Mouse (Mus musculus): ENCODE data around the gene Lipt2. TPM values are rescaled to one million over a fixed set of nuclear protein-coding genes. Genes with fewer than 3 reads are reported as not detected.

The Lipt2 gene
- total RNA-seq, 1 experiment: 6.2 TPM

DNA sequence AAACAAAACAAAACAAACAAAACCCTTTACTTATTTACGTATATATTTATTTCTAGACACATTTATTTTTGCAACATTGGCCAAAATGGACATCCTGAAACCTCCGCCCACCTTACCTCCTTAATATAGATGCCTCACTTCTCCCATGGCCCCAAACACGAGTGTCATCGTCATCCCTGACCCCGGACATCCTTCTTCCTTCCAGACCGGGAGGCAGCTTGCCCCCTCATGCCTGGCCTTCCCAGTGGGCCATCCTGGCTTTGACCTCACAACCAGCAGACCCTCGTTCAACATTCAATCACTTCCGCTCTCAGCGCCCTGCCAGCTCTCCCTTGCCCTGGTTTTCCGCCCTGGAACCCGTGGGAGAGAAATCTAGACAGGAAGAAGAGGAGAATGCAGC lies 8.5 kb upstream of the Lipt2 start:
- Histone ChIP-seq H3K9ac (ENCODE audit: insufficient read depth, low read depth, low read length, poor library complexity, severe bottlenecking) (no peak overlapping the region), H3K4me3 (ENCODE audit: insufficient read depth in 1 of 2, low read depth in 1 of 2, low read length in 2 of 2, poor library complexity in 1 of 2, severe bottlenecking in 1 of 2) (no peak overlapping the region), H3K27ac (ENCODE audit: insufficient read depth, low read depth, low read length, poor library complexity, severe bottlenecking) (no peak overlapping the region), H3K4me1 (ENCODE audit: control insufficient read depth in 2 of 2, insufficient read depth in 2 of 2, low read length in 2 of 2, poor library complexity in 1 of 2) (peaks cover 0 to 2% of the 10 kb centered on the region in 2 experiments; a peak in 1 of 4 replicates), H3K9me3 (ENCODE audit: control insufficient read depth, insufficient read depth, low read depth, low read length) (no peaks in the 10 kb centered on the region), H3K36me3 (ENCODE audit: control insufficient read depth, insufficient read depth, low read length, poor library complexity, severe bottlenecking) (no peaks in the 10 kb centered on the region)
- DNase-seq (ENCODE audit: low read depth, low spot score): no peak
- in situ Hi-C loops (cut with MboI; ENCODE audit: low sequenced_read_pairs in 2 of 2, unreplicated experiment in 2 of 2): no loop called here
- TF ChIP-seq ZC3H11A (IDR thresholded peaks at IDR 0.05; ENCODE audit: borderline replicate concordance, low read depth, low read length): no peak

- Histone ChIP-seq H3K9me3 (ENCODE audit: control insufficient read depth, insufficient read depth, low read depth, low read length) (no peaks in the 10 kb centered on the region), H3K9ac (ENCODE audit: insufficient read depth, low read depth, low read length, poor library complexity, severe bottlenecking) (no peak overlapping the region), H3K36me3 (ENCODE audit: control insufficient read depth, insufficient read depth, low read length, poor library complexity, severe bottlenecking) (no peaks in the 10 kb centered on the region), H3K4me1 (ENCODE audit: control insufficient read depth in 2 of 2, insufficient read depth in 2 of 2, low read length in 2 of 2, poor library complexity in 1 of 2) (no peaks in the 10 kb centered on the region; a peak in 1 of 4 replicates), H3K4me3 (ENCODE audit: insufficient read depth in 1 of 2, low read depth in 1 of 2, low read length in 2 of 2, poor library complexity in 1 of 2, severe bottlenecking in 1 of 2) (no peak overlapping the region), H3K27ac (ENCODE audit: insufficient read depth, low read depth, low read length, poor library complexity, severe bottlenecking) (no peak overlapping the region)
- no peak for DNase-seq (ENCODE audit: low read depth, low spot score)
- no peak for TF ChIP-seq CHD2 (IDR thresholded peaks at IDR 0.05; ENCODE audit: low read depth, low read length)
- TF ChIP-seq MAFK (IDR thresholded peaks at IDR 0.05; ENCODE audit: insufficient read depth, low read depth, low read length): no peak
- TF ChIP-seq ZC3H11A (IDR thresholded peaks at IDR 0.05; ENCODE audit: borderline replicate concordance, low read depth, low read length): no peak
- TF ChIP-seq HCFC1 (IDR thresholded peaks at IDR 0.05; ENCODE audit: borderline replicate concordance, insufficient read depth, low read length): no peak
- no peak for TF ChIP-seq ZNF384 (IDR thresholded peaks at IDR 0.05; ENCODE audit: low read depth, low read length)
- in situ Hi-C loops (cut with MboI; ENCODE audit: low sequenced_read_pairs in 2 of 2, unreplicated experiment in 2 of 2): no loop called here
Observed at GRCm38 (mm10) chr7:100157669-100158068, 1.4 kb upstream of the Lipt2 start.

DNA sequence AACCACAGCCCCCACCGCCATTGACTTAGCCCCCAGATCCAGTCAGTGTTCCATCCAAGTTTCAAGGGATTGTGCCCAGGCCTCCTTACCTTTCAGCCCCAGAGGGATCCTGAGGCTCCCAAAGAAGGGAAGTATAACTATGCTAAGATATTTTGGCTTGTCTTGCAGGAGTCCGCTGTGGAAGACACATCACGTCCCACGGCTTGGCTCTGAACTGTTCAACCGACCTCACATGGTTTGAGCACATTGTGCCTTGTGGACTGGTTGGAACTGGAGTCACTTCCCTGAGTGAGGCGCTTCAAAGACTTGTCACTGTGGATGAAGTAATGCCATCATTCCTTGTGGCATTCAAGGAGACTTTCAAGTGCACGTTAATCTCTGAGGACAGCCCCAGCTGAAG lies 929 bp downstream of the Lipt2 start:
- no peaks in the 10 kb centered on the region; a peak in 1 of 4 replicates for H3K4me1 ChIP-seq (ENCODE audit: control insufficient read depth in 2 of 2, insufficient read depth in 2 of 2, low read length in 2 of 2, poor library complexity in 1 of 2)
- H3K27ac ChIP-seq (ENCODE audit: insufficient read depth, low read depth, low read length, poor library complexity, severe bottlenecking): no peak overlapping the region
- H3K9ac ChIP-seq (ENCODE audit: insufficient read depth, low read depth, low read length, poor library complexity, severe bottlenecking): peak overlapping the region; percentile 19; the same call in 1 of the 2 replicates
- in situ Hi-C loops (cut with MboI; ENCODE audit: low sequenced_read_pairs in 2 of 2, unreplicated experiment in 2 of 2): no loop called here
- DNase-seq (ENCODE audit: low read depth, low spot score): no peak
- TF ChIP-seq MAFK (IDR thresholded peaks at IDR 0.05; ENCODE audit: insufficient read depth, low read depth, low read length): no peak
- peak overlapping the region; percentile 86 to 91 for H3K4me3 ChIP-seq (ENCODE audit: insufficient read depth in 1 of 2, low read depth in 1 of 2, low read length in 2 of 2, poor library complexity in 1 of 2, severe bottlenecking in 1 of 2)
- no peaks in the 10 kb centered on the region for H3K9me3 ChIP-seq (ENCODE audit: control insufficient read depth, insufficient read depth, low read depth, low read length)
- no peaks in the 10 kb centered on the region for H3K36me3 ChIP-seq (ENCODE audit: control insufficient read depth, insufficient read depth, low read length, poor library complexity, severe bottlenecking)

GRCm38 (mm10) chr7:100163506-100163905 lies 4.4 kb downstream of the Lipt2 start:
- Histone ChIP-seq H3K4me1 (ENCODE audit: control insufficient read depth in 2 of 2, insufficient read depth in 2 of 2, low read length in 2 of 2, poor library complexity in 1 of 2) (no peaks in the 10 kb centered on the region; a peak in 1 of 4 replicates), H3K4me3 (ENCODE audit: insufficient read depth in 1 of 2, low read depth in 1 of 2, low read length in 2 of 2, poor library complexity in 1 of 2, severe bottlenecking in 1 of 2) (no peak overlapping the region), H3K9me3 (ENCODE audit: control insufficient read depth, insufficient read depth, low read depth, low read length) (no peaks in the 10 kb centered on the region), H3K27ac (ENCODE audit: insufficient read depth, low read depth, low read length, poor library complexity, severe bottlenecking) (no peak overlapping the region), H3K9ac (ENCODE audit: insufficient read depth, low read depth, low read length, poor library complexity, severe bottlenecking) (no peak overlapping the region), H3K36me3 (ENCODE audit: control insufficient read depth, insufficient read depth, low read length, poor library complexity, severe bottlenecking) (no peaks in the 10 kb centered on the region)
- in situ Hi-C loops (cut with MboI; ENCODE audit: low sequenced_read_pairs in 2 of 2, unreplicated experiment in 2 of 2): no loop called here
- TF ChIP-seq CHD2 (IDR thresholded peaks at IDR 0.05; ENCODE audit: low read depth, low read length) (no peak), ZC3H11A (IDR thresholded peaks at IDR 0.05; ENCODE audit: borderline replicate concordance, low read depth, low read length) (no peak), ZNF384 (IDR thresholded peaks at IDR 0.05; ENCODE audit: low read depth, low read length) (no peak), MAFK (IDR thresholded peaks at IDR 0.05; ENCODE audit: insufficient read depth, low read depth, low read length) (no peak), HCFC1 (IDR thresholded peaks at IDR 0.05; ENCODE audit: borderline replicate concordance, insufficient read depth, low read length) (no peak)
- no peak for DNase-seq (ENCODE audit: low read depth, low spot score)

DNA sequence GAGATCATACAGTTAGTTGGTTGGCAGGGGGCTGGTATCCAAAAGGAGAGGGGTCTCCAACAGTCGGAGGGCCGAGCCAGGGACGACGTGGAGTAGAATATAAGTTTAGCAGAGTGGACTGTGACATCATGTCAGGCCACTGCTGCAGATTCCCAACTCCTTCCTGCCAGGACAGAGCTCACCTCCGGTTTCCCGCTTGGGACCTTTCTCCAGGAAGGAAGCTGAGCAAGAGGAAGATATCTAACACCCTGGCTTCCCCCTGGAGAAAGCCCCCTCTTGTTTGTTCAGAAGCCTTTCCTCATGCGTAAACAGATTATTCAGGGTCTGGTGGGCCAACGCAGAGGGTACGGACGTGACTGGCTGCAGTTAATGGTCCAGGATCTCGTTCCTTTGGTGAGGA lies 9.6 kb downstream of the Lipt2 start:
- Histone ChIP-seq H3K36me3 (ENCODE audit: control insufficient read depth, insufficient read depth, low read length, poor library complexity, severe bottlenecking) (no peaks in the 10 kb centered on the region), H3K4me3 (ENCODE audit: insufficient read depth in 1 of 2, low read depth in 1 of 2, low read length in 2 of 2, poor library complexity in 1 of 2, severe bottlenecking in 1 of 2) (no peak overlapping the region), H3K9ac (ENCODE audit: insufficient read depth, low read depth, low read length, poor library complexity, severe bottlenecking) (no peak overlapping the region), H3K9me3 (ENCODE audit: control insufficient read depth, insufficient read depth, low read depth, low read length) (no peaks in the 10 kb centered on the region), H3K4me1 (ENCODE audit: control insufficient read depth in 2 of 2, insufficient read depth in 2 of 2, low read length in 2 of 2, poor library complexity in 1 of 2) (no peaks in the 10 kb centered on the region), H3K27ac (ENCODE audit: insufficient read depth, low read depth, low read length, poor library complexity, severe bottlenecking) (no peak overlapping the region)
- no peak for DNase-seq (ENCODE audit: low read depth, low spot score)
- in situ Hi-C loops (cut with MboI; ENCODE audit: low sequenced_read_pairs in 2 of 2, unreplicated experiment in 2 of 2): no loop called here
- TF ChIP-seq MAFK (IDR thresholded peaks at IDR 0.05; ENCODE audit: insufficient read depth, low read depth, low read length) (no peak), ZC3H11A (IDR thresholded peaks at IDR 0.05; ENCODE audit: borderline replicate concordance, low read depth, low read length) (no peak), CHD2 (IDR thresholded peaks at IDR 0.05; ENCODE audit: low read depth, low read length) (no peak)

All from ES-E14 (cell line).